Comparison of ENCODE assay signal across 8 mouse cellular contexts in the genomic region with DNA sequence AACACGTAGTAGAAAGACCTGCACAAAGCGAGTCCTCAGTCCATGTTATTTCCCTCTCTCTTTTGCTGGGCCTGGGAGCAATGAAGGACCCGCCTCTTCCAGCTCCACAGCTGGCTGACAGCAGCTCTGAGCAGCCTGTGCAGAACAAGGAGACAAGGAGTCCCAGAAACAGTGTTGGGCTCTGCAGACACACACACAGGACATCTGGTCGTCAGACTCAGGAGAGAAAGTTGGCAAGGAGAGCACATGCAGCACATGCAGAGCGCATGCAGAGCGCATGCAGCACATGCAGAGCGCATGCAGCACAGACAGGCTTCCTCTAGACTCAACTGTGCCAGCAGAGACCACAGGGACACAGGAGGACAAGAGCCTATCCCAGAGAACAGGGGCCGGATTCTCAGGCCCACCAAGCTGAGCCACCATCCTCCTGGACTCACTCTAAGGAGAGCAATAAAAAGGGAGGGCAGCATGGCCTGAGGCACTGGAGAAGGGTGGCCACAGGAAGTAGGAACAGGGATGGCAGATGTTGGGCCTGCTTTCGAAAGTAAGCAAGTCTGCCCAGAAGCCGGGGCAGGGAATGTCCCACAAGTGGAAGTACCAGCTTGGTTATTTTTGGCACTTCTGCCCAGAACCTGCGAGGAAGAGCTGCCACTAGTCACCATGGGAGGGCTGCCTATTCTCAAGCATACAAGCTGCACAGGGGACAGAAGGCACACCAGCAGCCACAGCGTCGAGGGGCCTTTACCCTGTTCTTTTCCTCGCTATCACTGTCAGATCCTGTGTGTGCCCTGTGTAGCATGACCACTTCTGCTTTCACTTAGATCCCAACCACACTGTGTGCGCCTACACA. TPM values are rescaled to one million over a fixed set of nuclear protein-coding genes. Genes with fewer than 3 reads are reported as not detected.
DNase-seq lines count a peak whose midpoint lies in the region; ATAC-seq lines count a peak whose summit lies in the region.

No protein-coding gene starts in this region.

- H3K27ac ChIP-seq in midbrain, embryonic 10.5 days (replicated peaks) = peak overlapping the region; percentile 53
- H3K27ac ChIP-seq in midbrain, embryonic 11.5 days (ENCODE audit: low read depth, low read length) = no peak overlapping the region
- peak overlapping the region; percentile 81 for H3K27ac ChIP-seq in heart, embryonic 15.5 days
- H3K27ac ChIP-seq in liver, embryonic 15.5 days (replicated peaks) = peak overlapping the region; percentile 56

- H3K36me3 ChIP-seq in midbrain, embryonic 10.5 days = peaks cover 33% of the 10 kb centered on the region
- no peaks in the 10 kb centered on the region for H3K36me3 ChIP-seq in midbrain, embryonic 11.5 days (ENCODE audit: control insufficient read depth, insufficient read depth, low read length)
- H3K36me3 ChIP-seq in heart, embryonic 15.5 days = no peaks in the 10 kb centered on the region
- H3K36me3 ChIP-seq in liver, embryonic 15.5 days (replicated peaks) = peaks cover 67% of the 10 kb centered on the region

- peaks cover 69% of the 10 kb centered on the region for H3K4me1 ChIP-seq in midbrain, embryonic 10.5 days
- H3K4me1 ChIP-seq in midbrain, embryonic 11.5 days (ENCODE audit: control insufficient read depth, insufficient read depth, low read length) = peaks cover 24% of the 10 kb centered on the region
- H3K4me1 ChIP-seq in heart, embryonic 15.5 days (replicated peaks) = peaks cover 83% of the 10 kb centered on the region
- peaks cover 86% of the 10 kb centered on the region for H3K4me1 ChIP-seq in liver, embryonic 15.5 days (replicated peaks)

- no peak overlapping the region for H3K4me3 ChIP-seq in midbrain, embryonic 10.5 days
- no peak overlapping the region for H3K4me3 ChIP-seq in midbrain, embryonic 11.5 days (ENCODE audit: low read depth, low read length)
- no peak overlapping the region for H3K4me3 ChIP-seq in heart, embryonic 15.5 days
- no peak overlapping the region for H3K4me3 ChIP-seq in liver, embryonic 15.5 days (replicated peaks)

- no peak for DNase-seq in midbrain, embryonic 10.5 days (ENCODE audit: low spot score)
- no peak for DNase-seq in midbrain, embryonic 11.5 days (ENCODE audit: low spot score, missing footprints)
- no peak for DNase-seq in testis, postnatal 14 days (ENCODE audit: low spot score)
- no peak for DNase-seq in layer of hippocampus, adult 8-10 months (ENCODE audit: low spot score in 2 of 2)

- ATAC-seq in midbrain, embryonic 11.5 days (ENCODE audit: low FRiP score) = no peak
- ATAC-seq in common myeloid progenitor, adult 5-6 weeks (replicated peaks; ENCODE audit: low read depth, poor library complexity, severe bottlenecking) = peak; percentile 79
- no peak for ATAC-seq in heart, embryonic 15.5 days (replicated peaks; ENCODE audit: insufficient number of reproducible peaks, insufficient read depth, low FRiP score, low read depth)
- no peak for ATAC-seq in liver, embryonic 15.5 days (ENCODE audit: insufficient read depth)
- ATAC-seq in activated CD4-positive, CD25-positive, alpha-beta regulatory T cell, adult 4 months = no peak

- H3K27me3 ChIP-seq in midbrain, embryonic 10.5 days (ENCODE audit: low read depth, poor library complexity, severe bottlenecking) = no peaks in the 10 kb centered on the region
- H3K27me3 ChIP-seq in midbrain, embryonic 11.5 days (ENCODE audit: control insufficient read depth, insufficient read depth, low read length) = no peaks in the 10 kb centered on the region
- H3K27me3 ChIP-seq in heart, embryonic 15.5 days = no peaks in the 10 kb centered on the region
- H3K27me3 ChIP-seq in liver, embryonic 15.5 days = no peaks in the 10 kb centered on the region

- H3K9ac ChIP-seq in midbrain, embryonic 11.5 days (ENCODE audit: low read length) = no peak overlapping the region
- no peak overlapping the region for H3K9ac ChIP-seq in heart, embryonic 15.5 days
- no peak overlapping the region for H3K9ac ChIP-seq in liver, embryonic 15.5 days

- WGBS in midbrain, embryonic 10.5 days = 84% methylated on average over 15 of the region's 15 CpGs
- 82% methylated on average over 15 of the region's 15 CpGs for WGBS in midbrain, embryonic 11.5 days
- WGBS in heart, embryonic 15.5 days = 47% methylated on average over 15 of the region's 15 CpGs
- WGBS in liver, embryonic 15.5 days (ENCODE audit: insufficient replicate concordance) = 64% methylated on average over 15 of the region's 15 CpGs

- H3K9me3 ChIP-seq in midbrain, embryonic 10.5 days (replicated peaks) = no peaks in the 10 kb centered on the region; the same call in 1 of the 2 replicates
- no peaks in the 10 kb centered on the region; the same call in 1 of the 2 replicates for H3K9me3 ChIP-seq in midbrain, embryonic 11.5 days (ENCODE audit: control insufficient read depth, low read length)
- H3K9me3 ChIP-seq in heart, embryonic 15.5 days (replicated peaks) = no peaks in the 10 kb centered on the region
- no peaks in the 10 kb centered on the region; the same call in 1 of the 2 replicates for H3K9me3 ChIP-seq in liver, embryonic 15.5 days (replicated peaks)

- no peak overlapping the region for H3K4me2 ChIP-seq in midbrain, embryonic 11.5 days
- H3K4me2 ChIP-seq in heart, embryonic 15.5 days = peak overlapping the region; percentile 9
- H3K4me2 ChIP-seq in liver, embryonic 15.5 days = peak overlapping the region; percentile 84; the same call in 1 of the 2 replicates

RNA-seq across cellular contexts. Expression of a gene that starts 30.7 kb away (rescaled TPM):
- polyA plus RNA-seq in midbrain, embryonic 10.5 days (2016; fragmentation: Nextera tagmentation; extraction: Ambion mirVana) = 5.9 and 6.3 TPM in 2 replicates
- polyA plus RNA-seq in midbrain, embryonic 11.5 days (2014; fragmentation: Nextera tagmentation; extraction: Ambion mirVana) = 3.4 and 3.9 TPM in 2 replicates
- total RNA-seq in common myeloid progenitor, adult 5-6 weeks (2017) = 13.0 and 15.1 TPM in 2 replicates
- 6.0 and 10.0 TPM in 2 replicates for polyA plus RNA-seq in heart, embryonic 15.5 days (2015; fragmentation: Nextera tagmentation; extraction: Ambion mirVana)
- polyA plus RNA-seq in liver, embryonic 15.5 days (2015; fragmentation: Nextera tagmentation; extraction: Ambion mirVana) = 7.7 and 8.7 TPM in 2 replicates
- polyA plus RNA-seq in activated CD4-positive, CD25-positive, alpha-beta regulatory T cell, adult 4 months (2017; shearing (Covaris generic)) = 1 to 10 TPM; 6.8 to 7.1 TPM
- total RNA-seq in layer of hippocampus, adult 8-10 months (2022) = 10 to 100 TPM; 21.6 to 28.5 (median 26.0) TPM

RNA-seq across cellular contexts. Expression of a gene that starts 39.7 kb away (rescaled TPM):
- 2.1 and 3.3 TPM in 2 replicates for polyA plus RNA-seq in midbrain, embryonic 10.5 days (2016; fragmentation: Nextera tagmentation; extraction: Ambion mirVana)
- polyA plus RNA-seq in midbrain, embryonic 11.5 days (2014; fragmentation: Nextera tagmentation; extraction: Ambion mirVana) = 3.4 and 3.8 TPM in 2 replicates
- total RNA-seq in common myeloid progenitor, adult 5-6 weeks (2017) = 0.58 and 0.64 TPM in 2 replicates
- polyA plus RNA-seq in heart, embryonic 15.5 days (2015; fragmentation: Nextera tagmentation; extraction: Ambion mirVana) = 0.42 and 0.55 TPM in 2 replicates
- 0.16 and 0.24 TPM in 2 replicates for polyA plus RNA-seq in liver, embryonic 15.5 days (2015; fragmentation: Nextera tagmentation; extraction: Ambion mirVana)
- polyA plus RNA-seq in activated CD4-positive, CD25-positive, alpha-beta regulatory T cell, adult 4 months (2017; shearing (Covaris generic)) = not detected
- total RNA-seq in layer of hippocampus, adult 8-10 months (2022) = 1 to 10 TPM; 3.1 to 3.9 (median 3.6) TPM
